Mouse (Mus musculus): ENCODE data around the gene Pank1. TPM values are rescaled to one million over a fixed set of nuclear protein-coding genes. Genes with fewer than 3 reads are reported as not detected.

Pank1 gene
- polyA plus RNA-seq, 1 experiment from 2014 or later = 10.7 TPM

- Histone ChIP-seq H3K9ac (ENCODE audit: low read length) (no peak overlapping the region), H3K4me2 (ENCODE audit: low read depth, low read length, severe bottlenecking) (no peak overlapping the region), H3K4me3 (ENCODE audit: low read depth, low read length) (no peak overlapping the region), H3K27ac (ENCODE audit: low read depth, low read length) (no peak overlapping the region), H3K9me3 (ENCODE audit: control insufficient read depth, low read length) (no peaks in the 10 kb centered on the region), H3K36me3 (ENCODE audit: control insufficient read depth, insufficient read depth, low read length) (no peaks in the 10 kb centered on the region), H3K27me3 (ENCODE audit: control insufficient read depth, insufficient read depth, low read length) (no peaks in the 10 kb centered on the region), H3K4me1 (replicated peaks; ENCODE audit: control insufficient read depth, insufficient read depth, low read length) (no peaks in the 10 kb centered on the region)
- 98% methylated on average over 7 of the region's 7 CpGs for WGBS
- DNase-seq (ENCODE audit: low spot score) (no peak), ATAC-seq (replicated peaks; ENCODE audit: low FRiP score) (no peak)
Measured at GRCm38 (mm10) chr19:34905424-34905823, 26.2 kb upstream of the Pank1 start.

- no peak for ATAC-seq (replicated peaks; ENCODE audit: low FRiP score)
- WGBS = 81% methylated on average over 5 of the region's 5 CpGs
- no peak for DNase-seq (ENCODE audit: low spot score)
Measured at GRCm38 (mm10) chr19:34904032-34904431, 24.8 kb upstream of the Pank1 start.

GRCm38 (mm10) chr19:34901735-34902134, 22.5 kb upstream of the Pank1 start:
- no peak for ATAC-seq (replicated peaks; ENCODE audit: low FRiP score)
- H3K9me3 ChIP-seq (ENCODE audit: control insufficient read depth, low read length) = no peaks in the 10 kb centered on the region
- 84% methylated on average over 2 of the region's 2 CpGs for WGBS
- no peak for DNase-seq (ENCODE audit: low spot score)
- H3K27ac ChIP-seq (ENCODE audit: low read depth, low read length) = no peak overlapping the region
- no peak overlapping the region for H3K4me3 ChIP-seq (ENCODE audit: low read depth, low read length)
- H3K4me1 ChIP-seq (replicated peaks; ENCODE audit: control insufficient read depth, insufficient read depth, low read length) = no peaks in the 10 kb centered on the region
- H3K27me3 ChIP-seq (ENCODE audit: control insufficient read depth, insufficient read depth, low read length) = no peaks in the 10 kb centered on the region
- no peaks in the 10 kb centered on the region for H3K36me3 ChIP-seq (ENCODE audit: control insufficient read depth, insufficient read depth, low read length)
- no peak overlapping the region for H3K4me2 ChIP-seq (ENCODE audit: low read depth, low read length, severe bottlenecking)
- no peak overlapping the region for H3K9ac ChIP-seq (ENCODE audit: low read length)

More at GRCm38 (mm10) chr19:34904032-34904431, 24.8 kb upstream of the Pank1 start:
- Histone ChIP-seq H3K27ac (ENCODE audit: low read depth, low read length) (no peak overlapping the region), H3K4me1 (replicated peaks; ENCODE audit: control insufficient read depth, insufficient read depth, low read length) (no peaks in the 10 kb centered on the region), H3K9ac (ENCODE audit: low read length) (no peak overlapping the region), H3K36me3 (ENCODE audit: control insufficient read depth, insufficient read depth, low read length) (no peaks in the 10 kb centered on the region), H3K9me3 (ENCODE audit: control insufficient read depth, low read length) (no peaks in the 10 kb centered on the region), H3K4me2 (ENCODE audit: low read depth, low read length, severe bottlenecking) (no peak overlapping the region), H3K4me3 (ENCODE audit: low read depth, low read length) (no peak overlapping the region), H3K27me3 (ENCODE audit: control insufficient read depth, insufficient read depth, low read length) (no peaks in the 10 kb centered on the region)

- H3K27ac ChIP-seq (ENCODE audit: low read depth, low read length) = no peak overlapping the region
- H3K4me2 ChIP-seq (ENCODE audit: low read depth, low read length, severe bottlenecking) = no peak overlapping the region
- H3K4me1 ChIP-seq (replicated peaks; ENCODE audit: control insufficient read depth, insufficient read depth, low read length) = no peaks in the 10 kb centered on the region
- H3K36me3 ChIP-seq (ENCODE audit: control insufficient read depth, insufficient read depth, low read length) = no peaks in the 10 kb centered on the region
- no peak overlapping the region for H3K9ac ChIP-seq (ENCODE audit: low read length)
- WGBS = 95% methylated on average over 7 of the region's 7 CpGs
- H3K27me3 ChIP-seq (ENCODE audit: control insufficient read depth, insufficient read depth, low read length) = no peaks in the 10 kb centered on the region
- no peaks in the 10 kb centered on the region for H3K9me3 ChIP-seq (ENCODE audit: control insufficient read depth, low read length)
- no peak for ATAC-seq (replicated peaks; ENCODE audit: low FRiP score)
- no peak overlapping the region for H3K4me3 ChIP-seq (ENCODE audit: low read depth, low read length)
- DNase-seq (ENCODE audit: low spot score) = no peak
Measured at GRCm38 (mm10) chr19:34901266-34901665, 22.0 kb upstream of the Pank1 start.

GRCm38 (mm10) chr19:34898941-34899340, 19.7 kb upstream of the Pank1 start:
- no peak overlapping the region for H3K27ac ChIP-seq (ENCODE audit: low read depth, low read length)
- 91% methylated on average over 4 of the region's 4 CpGs for WGBS
- H3K4me3 ChIP-seq (ENCODE audit: low read depth, low read length) = no peak overlapping the region
- H3K9me3 ChIP-seq (ENCODE audit: control insufficient read depth, low read length) = no peaks in the 10 kb centered on the region
- no peak overlapping the region for H3K9ac ChIP-seq (ENCODE audit: low read length)
- H3K36me3 ChIP-seq (ENCODE audit: control insufficient read depth, insufficient read depth, low read length) = no peaks in the 10 kb centered on the region
- no peak for DNase-seq (ENCODE audit: low spot score)
- H3K27me3 ChIP-seq (ENCODE audit: control insufficient read depth, insufficient read depth, low read length) = no peaks in the 10 kb centered on the region
- no peaks in the 10 kb centered on the region for H3K4me1 ChIP-seq (replicated peaks; ENCODE audit: control insufficient read depth, insufficient read depth, low read length)
- no peak for ATAC-seq (replicated peaks; ENCODE audit: low FRiP score)
- H3K4me2 ChIP-seq (ENCODE audit: low read depth, low read length, severe bottlenecking) = no peak overlapping the region

- no peak overlapping the region for H3K4me3 ChIP-seq (ENCODE audit: low read depth, low read length)
- H3K4me1 ChIP-seq (replicated peaks; ENCODE audit: control insufficient read depth, insufficient read depth, low read length) = no peaks in the 10 kb centered on the region
- DNase-seq (ENCODE audit: low spot score) (no peak), ATAC-seq (replicated peaks; ENCODE audit: low FRiP score) (no peak)
- H3K9ac ChIP-seq (ENCODE audit: low read length) = no peak overlapping the region
- 89% methylated on average over 15 of the region's 15 CpGs for WGBS
- H3K36me3 ChIP-seq (ENCODE audit: control insufficient read depth, insufficient read depth, low read length) = no peaks in the 10 kb centered on the region
- no peaks in the 10 kb centered on the region for H3K27me3 ChIP-seq (ENCODE audit: control insufficient read depth, insufficient read depth, low read length)
- no peak overlapping the region for H3K4me2 ChIP-seq (ENCODE audit: low read depth, low read length, severe bottlenecking)
- H3K27ac ChIP-seq (ENCODE audit: low read depth, low read length) = no peak overlapping the region
- H3K9me3 ChIP-seq (ENCODE audit: control insufficient read depth, low read length) = no peaks in the 10 kb centered on the region
Measured at GRCm38 (mm10) chr19:34897082-34897965, 18.1 kb upstream of the Pank1 start.

GRCm38 (mm10) chr19:34895082-34895481, 15.8 kb upstream of the Pank1 start:
- no peak for ATAC-seq (replicated peaks; ENCODE audit: low FRiP score)
- Histone ChIP-seq H3K9ac (ENCODE audit: low read length) (no peak overlapping the region), H3K27ac (ENCODE audit: low read depth, low read length) (no peak overlapping the region), H3K27me3 (ENCODE audit: control insufficient read depth, insufficient read depth, low read length) (no peaks in the 10 kb centered on the region), H3K4me1 (replicated peaks; ENCODE audit: control insufficient read depth, insufficient read depth, low read length) (no peaks in the 10 kb centered on the region), H3K4me2 (ENCODE audit: low read depth, low read length, severe bottlenecking) (no peak overlapping the region), H3K4me3 (ENCODE audit: low read depth, low read length) (no peak overlapping the region), H3K9me3 (ENCODE audit: control insufficient read depth, low read length) (no peaks in the 10 kb centered on the region), H3K36me3 (ENCODE audit: control insufficient read depth, insufficient read depth, low read length) (no peaks in the 10 kb centered on the region)
- no peak for DNase-seq (ENCODE audit: low spot score)
- WGBS = 85% methylated on average over 4 of the region's 4 CpGs

- Histone ChIP-seq H3K9ac (ENCODE audit: low read length) (no peak overlapping the region), H3K27ac (ENCODE audit: low read depth, low read length) (no peak overlapping the region), H3K36me3 (ENCODE audit: control insufficient read depth, insufficient read depth, low read length) (no peaks in the 10 kb centered on the region), H3K9me3 (ENCODE audit: control insufficient read depth, low read length) (no peaks in the 10 kb centered on the region), H3K4me3 (ENCODE audit: low read depth, low read length) (no peak overlapping the region), H3K4me1 (replicated peaks; ENCODE audit: control insufficient read depth, insufficient read depth, low read length) (no peaks in the 10 kb centered on the region), H3K4me2 (ENCODE audit: low read depth, low read length, severe bottlenecking) (no peak overlapping the region), H3K27me3 (ENCODE audit: control insufficient read depth, insufficient read depth, low read length) (no peaks in the 10 kb centered on the region)
- no peak for ATAC-seq (replicated peaks; ENCODE audit: low FRiP score)
- WGBS = 83% methylated on average over 1 of the region's 1 CpGs
- no peak for DNase-seq (ENCODE audit: low spot score)
Measured at GRCm38 (mm10) chr19:34891590-34891989, 12.3 kb upstream of the Pank1 start.

- 75% methylated on average over 3 of the region's 3 CpGs for WGBS
- Histone ChIP-seq H3K9ac (ENCODE audit: low read length) (no peak overlapping the region), H3K4me1 (replicated peaks; ENCODE audit: control insufficient read depth, insufficient read depth, low read length) (no peaks in the 10 kb centered on the region), H3K27me3 (ENCODE audit: control insufficient read depth, insufficient read depth, low read length) (no peaks in the 10 kb centered on the region), H3K36me3 (ENCODE audit: control insufficient read depth, insufficient read depth, low read length) (no peaks in the 10 kb centered on the region), H3K4me2 (ENCODE audit: low read depth, low read length, severe bottlenecking) (no peak overlapping the region), H3K9me3 (ENCODE audit: control insufficient read depth, low read length) (no peaks in the 10 kb centered on the region), H3K27ac (ENCODE audit: low read depth, low read length) (no peak overlapping the region), H3K4me3 (ENCODE audit: low read depth, low read length) (no peak overlapping the region)
- DNase-seq (ENCODE audit: low spot score) (no peak), ATAC-seq (replicated peaks; ENCODE audit: low FRiP score) (no peak)
Measured at GRCm38 (mm10) chr19:34890981-34891380, 11.7 kb upstream of the Pank1 start.

Data from forebrain, embryonic 11.5 days (tissue).